Mouse (Mus musculus) spleen, adult 2 months (tissue): ENCODE measurements around the gene 2700097O09Rik.

ENCODE experiments used
- CTCF ChIP-seq: fragments of 200-500 bp; IDR thresholded peaks from 2 replicates; pipeline ENCODE4 v1.5.1; 2011; ENCODE audit warnings: mild to moderate bottlenecking, inconsistent platforms; ENCODE audit not compliant: insufficient read depth, insufficient read length, insufficient replicate concordance; ENCODE audit errors: extremely low read depth
- POLR2A ChIP-seq: fragments of 200-500 bp; IDR thresholded peaks from 2 replicates; pipeline ENCODE4 v1.6.1; 2011; ENCODE audit warnings: low read depth, low read length, inconsistent platforms

DNA sequence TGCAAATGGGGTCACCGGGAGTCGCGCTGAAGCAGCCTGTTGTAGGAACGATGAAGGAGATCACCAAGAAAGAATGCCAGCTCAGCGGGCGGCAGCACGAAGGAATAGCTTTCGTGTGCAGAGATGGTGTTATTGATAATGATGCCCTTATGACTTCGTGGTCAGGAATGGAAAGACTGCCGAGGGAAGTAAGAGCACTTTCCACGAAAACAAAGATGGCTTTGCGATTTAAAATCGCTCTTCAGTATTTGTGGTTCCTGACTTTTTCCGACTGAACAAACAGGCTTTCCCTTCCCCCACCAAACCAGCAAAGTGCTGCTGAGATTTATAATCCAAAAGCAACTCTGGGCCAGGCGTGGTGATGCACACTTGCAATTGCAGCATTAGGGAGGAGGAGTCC lies 38.9 kb downstream of the 2700097O09Rik start:
- no peak for TF ChIP-seq POLR2A
- no peak for TF ChIP-seq CTCF
